In genomic region chr15:102510590-102511284, GRCm38 (mm10) we compare ENCODE assay signal across 8 mouse cellular contexts. TPM values are rescaled to one million over a fixed set of nuclear protein-coding genes. Genes with fewer than 3 reads are reported as not detected.
DNase-seq lines count a peak whose midpoint lies in the region; ATAC-seq and TF ChIP-seq lines count a peak whose summit lies in the region.

No protein-coding gene starts in this region.

- H3K4me2 ChIP-seq in heart, embryonic 12.5 days: peak overlapping the region; percentile 91
- H3K4me2 ChIP-seq in kidney, embryonic 16.5 days (replicated peaks; ENCODE audit: low read depth, low read length): peak overlapping the region; percentile 82
- peak overlapping the region; percentile 71 for H3K4me2 ChIP-seq in myocyte (ENCODE audit: low read depth)

- H3K9me3 ChIP-seq in erythroblast, embryonic 14.5 days (ENCODE audit: control insufficient read depth, low read length): no peaks in the 10 kb centered on the region
- H3K9me3 ChIP-seq in heart, embryonic 12.5 days (replicated peaks): no peaks in the 10 kb centered on the region
- H3K9me3 ChIP-seq in kidney, embryonic 16.5 days (ENCODE audit: low read length): no peaks in the 10 kb centered on the region

- peak; percentile 97 for ATAC-seq in heart, embryonic 12.5 days (ENCODE audit: insufficient number of reproducible peaks, low FRiP score)
- peak; percentile 92 for ATAC-seq in kidney, embryonic 16.5 days (ENCODE audit: low FRiP score, low TSS enrichment)

- WGBS in heart, embryonic 12.5 days: 3% methylated on average over 33 of the region's 34 CpGs
- 3% methylated on average over 34 of the region's 34 CpGs for WGBS in kidney, embryonic 16.5 days
- 5% methylated on average over 34 of the region's 34 CpGs for WGBS in liver, adult 2 months

- no peak overlapping the region for H3K4me3 ChIP-seq in C2C12 (ENCODE audit: insufficient read depth, poor library complexity, severe bottlenecking)
- peak overlapping the region; percentile 65 for H3K4me3 ChIP-seq in erythroblast, embryonic 14.5 days (replicated peaks)
- peak overlapping the region; percentile 68 for H3K4me3 ChIP-seq in heart, embryonic 12.5 days
- H3K4me3 ChIP-seq in kidney, embryonic 16.5 days (ENCODE audit: low read length): peak overlapping the region; percentile 75
- H3K4me3 ChIP-seq in liver, adult 2 months (ENCODE audit: insufficient read depth, low read depth, low read length): peak overlapping the region; percentile 90
- H3K4me3 ChIP-seq in myocyte: peak overlapping the region; percentile 15

- H3K79me3 ChIP-seq in C2C12 (ENCODE audit: low read depth): peaks cover 10% of the 10 kb centered on the region

- no peak for TF ChIP-seq CTCF in C2C12 (IDR thresholded peaks at IDR 0.05; ENCODE audit: control insufficient read depth, insufficient read depth, insufficient read length)
- no peak for TF ChIP-seq CTCF in liver, adult 2 months (IDR thresholded peaks at IDR 0.05; ENCODE audit: low read depth, low read length)

- TF ChIP-seq POLR2A in liver, adult 2 months (IDR thresholded peaks at IDR 0.05; ENCODE audit: extremely low read depth, insufficient read depth, low read length): no peak
- peak; percentile 10 for TF ChIP-seq POLR2A in myocyte (IDR thresholded peaks at IDR 0.05; ENCODE audit: insufficient read length, low read depth)

- peak overlapping the region; percentile 79 for H3K27ac ChIP-seq in heart, embryonic 12.5 days (ENCODE audit: poor library complexity, severe bottlenecking)
- peak overlapping the region; percentile 82 for H3K27ac ChIP-seq in kidney, embryonic 16.5 days (ENCODE audit: low read length)
- no peak overlapping the region for H3K27ac ChIP-seq in liver, adult 2 months (replicated peaks; ENCODE audit: insufficient read depth, low read depth, low read length)

- peak; percentile 77 for DNase-seq in brain, embryonic 18.5 days (ENCODE audit: low read depth, low spot score)
- peak; percentile 52 for DNase-seq in liver, adult 2 months (ENCODE audit: extremely low read depth, low read depth, low spot score)
- DNase-seq in spleen, postnatal 4 days (ENCODE audit: low spot score in 2 of 2): peak; percentile 69 to 83

- H3K36me3 ChIP-seq in C2C12 (ENCODE audit: control insufficient read depth, insufficient read depth) (peaks cover 10% of the 10 kb centered on the region), myocyte (ENCODE audit: control insufficient read depth, insufficient read depth) (no peaks in the 10 kb centered on the region)
- no peaks in the 10 kb centered on the region for H3K36me3 ChIP-seq in erythroblast, embryonic 14.5 days (ENCODE audit: control insufficient read depth)
- peaks cover 8% of the 10 kb centered on the region; the same call in 1 of the 2 replicates for H3K36me3 ChIP-seq in heart, embryonic 12.5 days
- no peaks in the 10 kb centered on the region for H3K36me3 ChIP-seq in kidney, embryonic 16.5 days (ENCODE audit: insufficient read depth, low read length)
- no peaks in the 10 kb centered on the region for H3K36me3 ChIP-seq in liver, adult 2 months (ENCODE audit: control insufficient read depth, insufficient read depth, low read length)

- H3K4me1 ChIP-seq in erythroblast, embryonic 14.5 days (ENCODE audit: control insufficient read depth): peaks cover 16% of the 10 kb centered on the region
- H3K4me1 ChIP-seq in heart, embryonic 12.5 days (replicated peaks): peaks cover 48% of the 10 kb centered on the region
- peaks cover 52% of the 10 kb centered on the region for H3K4me1 ChIP-seq in kidney, embryonic 16.5 days (ENCODE audit: insufficient read depth, low read length)
- peaks cover 4% of the 10 kb centered on the region for H3K4me1 ChIP-seq in liver, adult 2 months (ENCODE audit: control insufficient read depth, insufficient read depth, low read length)

- H3K27me3 ChIP-seq in C2C12 (ENCODE audit: control insufficient read depth, insufficient read depth, insufficient read length): no peaks in the 10 kb centered on the region
- H3K27me3 ChIP-seq in erythroblast, embryonic 14.5 days (ENCODE audit: control insufficient read depth): peaks cover 44% of the 10 kb centered on the region
- H3K27me3 ChIP-seq in heart, embryonic 12.5 days (replicated peaks): no peaks in the 10 kb centered on the region
- no peaks in the 10 kb centered on the region for H3K27me3 ChIP-seq in kidney, embryonic 16.5 days (ENCODE audit: insufficient read depth, low read length)
- H3K27me3 ChIP-seq in liver, adult 2 months (ENCODE audit: control insufficient read depth, insufficient read depth, low read length): no peaks in the 10 kb centered on the region
- H3K27me3 ChIP-seq in myocyte (ENCODE audit: control insufficient read depth, insufficient read depth, insufficient read length): no peaks in the 10 kb centered on the region

- H3K79me2 ChIP-seq in C2C12 (ENCODE audit: control insufficient read depth, insufficient read depth) (peaks cover 40% of the 10 kb centered on the region), myocyte (ENCODE audit: control insufficient read depth, insufficient read depth) (no peaks in the 10 kb centered on the region)
- H3K79me2 ChIP-seq in liver, adult 2 months (ENCODE audit: control insufficient read depth, insufficient read depth, low read length): no peaks in the 10 kb centered on the region

- H3ac ChIP-seq in C2C12 (ENCODE audit: control insufficient read depth, insufficient read length, low read depth) (peak overlapping the region; percentile 21), myocyte (ENCODE audit: control insufficient read depth, insufficient read length) (no peak overlapping the region)

- peak overlapping the region; percentile 77 for H3K9ac ChIP-seq in heart, embryonic 12.5 days
- H3K9ac ChIP-seq in kidney, embryonic 16.5 days (replicated peaks; ENCODE audit: low read length): peak overlapping the region; percentile 75
- peak overlapping the region; percentile 78 for H3K9ac ChIP-seq in liver, adult 2 months (ENCODE audit: low read depth, low read length)

TF ChIP-seq in C2C12, 6 proteins besides CTCF, POLR2A, EP300 and RAD21:
- TF ChIP-seq USF1 (IDR thresholded peaks at IDR 0.05; ENCODE audit: low read depth) (peak; percentile 81), FOSL1 (IDR thresholded peaks at IDR 0.05; ENCODE audit: insufficient read depth, low read length, poor library complexity, severe bottlenecking) (no peak)

TF ChIP-seq in myocyte, 11 proteins besides CTCF, POLR2A, EP300 and RAD21 (continues in another document):
- TF ChIP-seq MAX (IDR thresholded peaks at IDR 0.05; ENCODE audit: low read depth): no peak
- TF ChIP-seq CEBPB (IDR thresholded peaks at IDR 0.05; ENCODE audit: insufficient read depth, poor library complexity, severe bottlenecking): no peak
- TF ChIP-seq TCF3 (IDR thresholded peaks at IDR 0.05; ENCODE audit: insufficient read length, low read depth): no peak
- TF ChIP-seq POLR2AphosphoS2 (IDR thresholded peaks at IDR 0.05; ENCODE audit: insufficient read length, low read depth): peak; percentile 58
- TF ChIP-seq SRF (IDR thresholded peaks at IDR 0.05; ENCODE audit: control insufficient read depth, insufficient read length, low read depth): no peak
- peak in 1 of 3 experiments; percentile 15 for TF ChIP-seq MYOG (IDR thresholded peaks at IDR 0.05; ENCODE audit: control insufficient read depth in 1 of 3, insufficient read depth in 1 of 3, insufficient read length in 2 of 3, low read depth in 2 of 3)
- peak in 1 of 3 experiments; percentile 23 for TF ChIP-seq MYOD1 (IDR thresholded peaks at IDR 0.05; ENCODE audit: control insufficient read depth in 1 of 3, insufficient read length in 2 of 3, low read depth in 2 of 3)
- TF ChIP-seq REST (IDR thresholded peaks at IDR 0.05; ENCODE audit: insufficient read depth, insufficient read length): no peak

RNA-seq across cellular contexts. Expression of gene Map3k12, which starts 6.1 kb away (rescaled TPM):
- polyA plus RNA-seq in C2C12 (2012; fragmentation: generic; extraction: Trizol): 11.2 TPM
- polyA plus RNA-seq in erythroblast, embryonic 14.5 days (2012): 0.01 TPM in 2 replicates
- polyA plus RNA-seq in heart, embryonic 12.5 days (2016; fragmentation: Nextera tagmentation; extraction: Ambion mirVana): 14.7 and 17.3 TPM in 2 replicates
- 17.2 and 19.5 TPM in 2 replicates for polyA plus RNA-seq in kidney, embryonic 16.5 days (2015; fragmentation: Nextera tagmentation; extraction: Ambion mirVana)
- 0.34 and 0.46 TPM in 2 replicates for total RNA-seq in liver, adult 2 months (2014; rRNA removed)
- 0.22 and 0.43 TPM in 2 replicates for polyA plus RNA-seq in liver, adult 2 months (2012; rRNA removed)
- 5.9 TPM for polyA plus RNA-seq in myocyte (2012; fragmentation: generic; extraction: Trizol)

RNA-seq across cellular contexts. Expression of gene Gm10337, which starts 7.2 kb away (rescaled TPM):
- polyA plus RNA-seq in C2C12 (2012; fragmentation: generic; extraction: Trizol) (not detected), myocyte (2012; fragmentation: generic; extraction: Trizol) (not detected)
- polyA plus RNA-seq in erythroblast, embryonic 14.5 days (2012): not detected in 2 replicates
- polyA plus RNA-seq in heart, embryonic 12.5 days (2016; fragmentation: Nextera tagmentation; extraction: Ambion mirVana): not detected in 2 replicates
- polyA plus RNA-seq in kidney, embryonic 16.5 days (2015; fragmentation: Nextera tagmentation; extraction: Ambion mirVana): 6.7 TPM in 1 of 2 replicates, not detected in the other
- not detected in 2 replicates for total RNA-seq in liver, adult 2 months (2014; rRNA removed)
- not detected in 2 replicates for polyA plus RNA-seq in liver, adult 2 months (2012; rRNA removed)

RNA-seq across cellular contexts. Expression of gene Tarbp2, which starts 7.3 kb away (rescaled TPM):
- polyA plus RNA-seq in C2C12 (2012; fragmentation: generic; extraction: Trizol) (127 TPM), myocyte (2012; fragmentation: generic; extraction: Trizol) (76.2 TPM)
- polyA plus RNA-seq in erythroblast, embryonic 14.5 days (2012): 11.9 and 12.1 TPM in 2 replicates
- 100 and 104 TPM in 2 replicates for polyA plus RNA-seq in heart, embryonic 12.5 days (2016; fragmentation: Nextera tagmentation; extraction: Ambion mirVana)
- 95.6 and 99.3 TPM in 2 replicates for polyA plus RNA-seq in kidney, embryonic 16.5 days (2015; fragmentation: Nextera tagmentation; extraction: Ambion mirVana)
- 15.2 and 16.0 TPM in 2 replicates for total RNA-seq in liver, adult 2 months (2014; rRNA removed)
- polyA plus RNA-seq in liver, adult 2 months (2012; rRNA removed): 34.1 and 40.6 TPM in 2 replicates

RNA-seq across cellular contexts. Expression of gene Npff, which starts 14.0 kb away (rescaled TPM):
- polyA plus RNA-seq in C2C12 (2012; fragmentation: generic; extraction: Trizol) (0.94 TPM), myocyte (2012; fragmentation: generic; extraction: Trizol) (0.84 TPM)
- polyA plus RNA-seq in erythroblast, embryonic 14.5 days (2012): 0.16 and 0.17 TPM in 2 replicates
- 2.2 and 2.8 TPM in 2 replicates for polyA plus RNA-seq in heart, embryonic 12.5 days (2016; fragmentation: Nextera tagmentation; extraction: Ambion mirVana)
- 2.0 and 2.9 TPM in 2 replicates for polyA plus RNA-seq in kidney, embryonic 16.5 days (2015; fragmentation: Nextera tagmentation; extraction: Ambion mirVana)
- 0.27 and 0.65 TPM in 2 replicates for total RNA-seq in liver, adult 2 months (2014; rRNA removed)
- polyA plus RNA-seq in liver, adult 2 months (2012; rRNA removed): 1.4 and 3.5 TPM in 2 replicates

RNA-seq across cellular contexts. Expression of gene Pcbp2, which starts 40.4 kb away (rescaled TPM):
- polyA plus RNA-seq in C2C12 (2012; fragmentation: generic; extraction: Trizol): 1,132 TPM
- 31.3 and 62.4 TPM in 2 replicates for polyA plus RNA-seq in erythroblast, embryonic 14.5 days (2012)
- 134 and 142 TPM in 2 replicates for polyA plus RNA-seq in heart, embryonic 12.5 days (2016; fragmentation: Nextera tagmentation; extraction: Ambion mirVana)
- 209 and 212 TPM in 2 replicates for polyA plus RNA-seq in kidney, embryonic 16.5 days (2015; fragmentation: Nextera tagmentation; extraction: Ambion mirVana)
- total RNA-seq in liver, adult 2 months (2014; rRNA removed): 112 and 189 TPM in 2 replicates
- 261 and 273 TPM in 2 replicates for polyA plus RNA-seq in liver, adult 2 months (2012; rRNA removed)
- 892 TPM for polyA plus RNA-seq in myocyte (2012; fragmentation: generic; extraction: Trizol)
